Mouse (Mus musculus) forelimb bud, embryonic 11.5 days (tissue): ENCODE results near the gene Lingo1.

Source experiments
- DNase-seq: peaks from one replicate; pipeline ENCODE4 v3.0.0-alpha.2; 2012; ENCODE audit warnings: low read depth, low spot score

Lingo1 gene

GRCm38 (mm10) chr9:56727703-56728684 lies 68.3 kb downstream of the Lingo1 start:
- DNase-seq = no peak

- DNase-seq = peak; percentile 42
These were observed 70.5 kb downstream of the Lingo1 start for GRCm38 (mm10) chr9:56725814-56726213.

GRCm38 (mm10) chr9:56722089-56722825 lies 74.0 kb downstream of the Lingo1 start:
- DNase-seq = no peak

- DNase-seq = no peak
These were observed 77.3 kb downstream of the Lingo1 start for GRCm38 (mm10) chr9:56718984-56719383.

GRCm38 (mm10) chr9:56716565-56716964 lies 79.7 kb downstream of the Lingo1 start:
- no peak for DNase-seq

- DNase-seq = no peak
These were observed 80.2 kb downstream of the Lingo1 start for GRCm38 (mm10) chr9:56716066-56716465.

GRCm38 (mm10) chr9:56714391-56714790 lies 81.9 kb downstream of the Lingo1 start:
- no peak for DNase-seq

GRCm38 (mm10) chr9:56712667-56713369 lies 83.5 kb downstream of the Lingo1 start:
- no peak for DNase-seq

GRCm38 (mm10) chr9:56710958-56711357 lies 85.3 kb downstream of the Lingo1 start:
- no peak for DNase-seq

- DNase-seq = peak; percentile 48
These were observed 89.7 kb downstream of the Lingo1 start for GRCm38 (mm10) chr9:56706482-56707085.

- DNase-seq = no peak
These were observed 94.9 kb downstream of the Lingo1 start for GRCm38 (mm10) chr9:56701394-56701793.

- DNase-seq = peak; percentile 30
These were observed 95.4 kb downstream of the Lingo1 start for GRCm38 (mm10) chr9:56700866-56701265.

- DNase-seq = no peak
These were observed 97.4 kb downstream of the Lingo1 start for GRCm38 (mm10) chr9:56698715-56699370.

- DNase-seq = no peak
These were observed 102.2 kb downstream of the Lingo1 start for GRCm38 (mm10) chr9:56694079-56694478.

- DNase-seq = no peak
These were observed 105.0 kb downstream of the Lingo1 start for GRCm38 (mm10) chr9:56691226-56691625.

GRCm38 (mm10) chr9:56690679-56691078 lies 105.6 kb downstream of the Lingo1 start:
- DNase-seq = no peak

GRCm38 (mm10) chr9:56687490-56687889 lies 108.8 kb downstream of the Lingo1 start:
- DNase-seq = no peak

- no peak for DNase-seq
These were observed 109.2 kb downstream of the Lingo1 start for GRCm38 (mm10) chr9:56687145-56687477.

- DNase-seq = no peak
These were observed 109.7 kb downstream of the Lingo1 start for GRCm38 (mm10) chr9:56686339-56687144.

- DNase-seq = no peak
These were observed 113.4 kb downstream of the Lingo1 start for GRCm38 (mm10) chr9:56682826-56683225.
